Mouse (Mus musculus) midbrain, embryonic 15.5 days (tissue): ENCODE data around the gene Poc1a. TPM values are rescaled to one million over a fixed set of nuclear protein-coding genes. Genes with fewer than 3 reads are reported as not detected.

Experiments used
- ATAC-seq: fragments of 200-750 bp; cut with Nextera tagmentation; replicated peaks from 2 replicates; pipeline ENCODE4 v1.8.0; 2017; ENCODE audit warnings: moderate TSS enrichment
- H3K27ac ChIP-seq: fragments of 300-500 bp; sonication (generic); 2 replicates; pipeline ENCODE4 v1.5.1; 2015; ENCODE audit warnings: mild to moderate bottlenecking, inconsistent platforms
- H3K27me3 ChIP-seq: fragments of 300-500 bp; sonication (generic); replicated peaks from 2 replicates; pipeline ENCODE4 v1.6.1; 2015; ENCODE audit warnings: inconsistent platforms
- H3K36me3 ChIP-seq: fragments of 300-500 bp; sonication (generic); replicated peaks from 2 replicates; pipeline ENCODE4 v1.6.1; 2015; ENCODE audit warnings: inconsistent platforms
- H3K4me1 ChIP-seq: fragments of 300-500 bp; sonication (generic); 2 replicates; pipeline ENCODE4 v1.6.1; 2015; ENCODE audit warnings: inconsistent platforms
- H3K4me2 ChIP-seq: fragments of 300-500 bp; sonication (generic); 2 replicates; pipeline ENCODE4 v1.6.1; 2015; ENCODE audit warnings: inconsistent platforms, mild to moderate bottlenecking, moderate library complexity
- H3K4me3 ChIP-seq: fragments of 300-500 bp; sonication (generic); 2 replicates; pipeline ENCODE4 v1.5.1; 2015; ENCODE audit warnings: mild to moderate bottlenecking, inconsistent platforms
- H3K9ac ChIP-seq: fragments of 300-500 bp; sonication (generic); 2 replicates; pipeline ENCODE4 v1.6.1; 2015; ENCODE audit warnings: mild to moderate bottlenecking, inconsistent platforms
- H3K9me3 ChIP-seq: fragments of 300-500 bp; sonication (generic); 2 replicates; pipeline ENCODE4 v1.6.1; 2016; ENCODE audit warnings: inconsistent platforms
- WGBS: fragments of 180-500 bp; shearing (Covaris S2); methylation state at CpG from one replicate; pipeline ENCODE4 v1.1.7; 2015; ENCODE audit warnings: mixed read lengths; 5-methylcytosine and 5-hydroxymethylcytosine counted together
- polyA plus RNA-seq: library from polyadenylated mRNA; unstranded; fragments of >200 nt; fragmentation: Nextera tagmentation; extraction: Ambion mirVana; gene quantifications from 2 replicates; pipeline ENCODE4 v1.2.1, GENCODE M21; 2015

Poc1a gene
- polyA plus RNA-seq, 1 experiment from 2014 or later: 9.1 TPM

- WGBS: 63% methylated on average over 9 of the region's 9 CpGs
- Histone ChIP-seq H3K9ac (no peak overlapping the region), H3K9me3 (no peaks in the 10 kb centered on the region), H3K27ac (peak overlapping the region; percentile 79), H3K4me3 (no peak overlapping the region), H3K4me1 (peaks cover 17% of the 10 kb centered on the region), H3K4me2 (no peak overlapping the region), H3K36me3 (no peaks in the 10 kb centered on the region), H3K27me3 (no peaks in the 10 kb centered on the region)
- ATAC-seq: peak; percentile 49; the same call in 1 of the 2 replicates
Measured at GRCm38 (mm10) chr9:106269076-106269788, 11.6 kb upstream of the Poc1a start.

GRCm38 (mm10) chr9:106269879-106270278 lies 11.0 kb upstream of the Poc1a start:
- Histone ChIP-seq H3K27ac (peak overlapping the region; percentile 79), H3K4me1 (peaks cover 17% of the 10 kb centered on the region), H3K27me3 (no peaks in the 10 kb centered on the region), H3K9ac (no peak overlapping the region), H3K4me2 (no peak overlapping the region), H3K4me3 (no peak overlapping the region), H3K36me3 (no peaks in the 10 kb centered on the region), H3K9me3 (no peaks in the 10 kb centered on the region)
- 4% methylated on average over 2 of the region's 2 CpGs for WGBS
- ATAC-seq: peak; percentile 86

- Histone ChIP-seq H3K27me3 (no peaks in the 10 kb centered on the region), H3K9ac (no peak overlapping the region), H3K36me3 (no peaks in the 10 kb centered on the region), H3K4me1 (peaks cover 17% of the 10 kb centered on the region), H3K9me3 (no peaks in the 10 kb centered on the region), H3K4me3 (no peak overlapping the region), H3K4me2 (no peak overlapping the region), H3K27ac (0 out of 2 replicates have a peak overlapping the region, but pooled peaks have one; percentile 79)
- no peak for ATAC-seq
- 86% methylated on average over 4 of the region's 4 CpGs for WGBS
Measured at GRCm38 (mm10) chr9:106270656-106271055, 10.2 kb upstream of the Poc1a start.

GRCm38 (mm10) chr9:106272288-106272687 lies 8.6 kb upstream of the Poc1a start:
- no peak for ATAC-seq
- Histone ChIP-seq H3K9ac (no peak overlapping the region), H3K27ac (no peak overlapping the region), H3K27me3 (no peaks in the 10 kb centered on the region), H3K4me2 (no peak overlapping the region), H3K4me3 (no peak overlapping the region), H3K9me3 (no peaks in the 10 kb centered on the region), H3K36me3 (no peaks in the 10 kb centered on the region), H3K4me1 (peaks cover 17% of the 10 kb centered on the region)
- WGBS: 100% methylated on average over 1 of the region's 1 CpGs

- no peak overlapping the region for H3K9ac ChIP-seq
- no peaks in the 10 kb centered on the region for H3K27me3 ChIP-seq
- H3K9me3 ChIP-seq: no peaks in the 10 kb centered on the region
- H3K36me3 ChIP-seq: no peaks in the 10 kb centered on the region
- no peak overlapping the region for H3K4me3 ChIP-seq
- no peak overlapping the region for H3K4me2 ChIP-seq
- 82% methylated on average over 12 of the region's 12 CpGs for WGBS
- H3K4me1 ChIP-seq: peaks cover 17% of the 10 kb centered on the region
- no peak for ATAC-seq
- no peak overlapping the region for H3K27ac ChIP-seq
Measured at GRCm38 (mm10) chr9:106273276-106273675, 7.6 kb upstream of the Poc1a start.

- no peak overlapping the region for H3K27ac ChIP-seq
- peaks cover 16% of the 10 kb centered on the region for H3K4me1 ChIP-seq
- no peak for ATAC-seq
- no peak overlapping the region for H3K4me3 ChIP-seq
- no peak overlapping the region for H3K9ac ChIP-seq
- 58% methylated on average over 4 of the region's 4 CpGs for WGBS
- H3K9me3 ChIP-seq: no peaks in the 10 kb centered on the region
- H3K36me3 ChIP-seq: no peaks in the 10 kb centered on the region
- H3K27me3 ChIP-seq: no peaks in the 10 kb centered on the region
- no peak overlapping the region for H3K4me2 ChIP-seq
Measured at GRCm38 (mm10) chr9:106273791-106274190, 7.1 kb upstream of the Poc1a start.

- Histone ChIP-seq H3K27me3 (no peaks in the 10 kb centered on the region), H3K27ac (no peak overlapping the region), H3K36me3 (no peaks in the 10 kb centered on the region), H3K4me3 (no peak overlapping the region), H3K9me3 (no peaks in the 10 kb centered on the region), H3K4me1 (peaks cover 7% of the 10 kb centered on the region), H3K4me2 (no peak overlapping the region), H3K9ac (no peak overlapping the region)
- WGBS: 87% methylated on average over 8 of the region's 8 CpGs
- ATAC-seq: no peak
Measured at GRCm38 (mm10) chr9:106274652-106275180, 6.1 kb upstream of the Poc1a start.

- H3K27ac ChIP-seq: no peak overlapping the region
- H3K9me3 ChIP-seq: no peaks in the 10 kb centered on the region
- H3K9ac ChIP-seq: no peak overlapping the region
- peaks cover 4% of the 10 kb centered on the region for H3K4me1 ChIP-seq
- 88% methylated on average over 1 of the region's 1 CpGs for WGBS
- ATAC-seq: no peak
- H3K4me3 ChIP-seq: no peak overlapping the region
- H3K4me2 ChIP-seq: no peak overlapping the region
- no peaks in the 10 kb centered on the region for H3K36me3 ChIP-seq
- H3K27me3 ChIP-seq: no peaks in the 10 kb centered on the region
Measured at GRCm38 (mm10) chr9:106275806-106276205, 5.1 kb upstream of the Poc1a start.

- Histone ChIP-seq H3K27me3 (no peaks in the 10 kb centered on the region), H3K4me1 (peaks cover 13% of the 10 kb centered on the region), H3K4me2 (peak overlapping the region; percentile 85), H3K9me3 (no peaks in the 10 kb centered on the region), H3K36me3 (no peaks in the 10 kb centered on the region), H3K27ac (peak overlapping the region; percentile 79), H3K4me3 (peak overlapping the region; percentile 53), H3K9ac (peak overlapping the region; percentile 56)
- peak; percentile 34 for ATAC-seq
- WGBS: under 1% methylated on average over 14 of the region's 14 CpGs
Measured at GRCm38 (mm10) chr9:106280386-106280785, 475 bp upstream of the Poc1a start.

GRCm38 (mm10) chr9:106282024-106282423 lies 1.2 kb downstream of the Poc1a start:
- H3K9ac ChIP-seq: no peak overlapping the region
- 73% methylated on average over 3 of the region's 3 CpGs for WGBS

GRCm38 (mm10) chr9:106287165-106287564 lies 6.3 kb downstream of the Poc1a start:
- no peaks in the 10 kb centered on the region for H3K27me3 ChIP-seq
- no peaks in the 10 kb centered on the region for H3K4me1 ChIP-seq
- no peak overlapping the region for H3K9ac ChIP-seq
- 72% methylated on average over 4 of the region's 4 CpGs for WGBS
- no peak for ATAC-seq
- H3K4me2 ChIP-seq: no peak overlapping the region
- H3K36me3 ChIP-seq: no peaks in the 10 kb centered on the region
- no peak overlapping the region for H3K4me3 ChIP-seq
- H3K9me3 ChIP-seq: no peaks in the 10 kb centered on the region
- no peak overlapping the region for H3K27ac ChIP-seq

More at GRCm38 (mm10) chr9:106282024-106282423, 1.2 kb downstream of the Poc1a start:
- peak overlapping the region; percentile 53; the same call in 1 of the 2 replicates for H3K4me3 ChIP-seq
- no peaks in the 10 kb centered on the region for H3K9me3 ChIP-seq
- H3K27ac ChIP-seq: no peak overlapping the region
- H3K4me2 ChIP-seq: peak overlapping the region; percentile 85; the same call in 1 of the 2 replicates
- H3K27me3 ChIP-seq: no peaks in the 10 kb centered on the region
- H3K4me1 ChIP-seq: peaks cover 13% of the 10 kb centered on the region
- no peaks in the 10 kb centered on the region for H3K36me3 ChIP-seq
- ATAC-seq: no peak

- 28% methylated on average over 3 of the region's 3 CpGs for WGBS
- H3K4me2 ChIP-seq: no peak overlapping the region
- no peak overlapping the region for H3K27ac ChIP-seq
- H3K9ac ChIP-seq: no peak overlapping the region
- H3K4me1 ChIP-seq: no peaks in the 10 kb centered on the region
- peak; percentile 80; the same call in 1 of the 2 replicates for ATAC-seq
- no peaks in the 10 kb centered on the region for H3K36me3 ChIP-seq
- no peaks in the 10 kb centered on the region for H3K9me3 ChIP-seq
- H3K27me3 ChIP-seq: no peaks in the 10 kb centered on the region
- H3K4me3 ChIP-seq: no peak overlapping the region
Measured at GRCm38 (mm10) chr9:106288864-106289263, 8.0 kb downstream of the Poc1a start.

- H3K36me3 ChIP-seq: no peaks in the 10 kb centered on the region
- H3K4me3 ChIP-seq: no peak overlapping the region
- H3K4me1 ChIP-seq: no peaks in the 10 kb centered on the region
- H3K27ac ChIP-seq: no peak overlapping the region
- H3K9me3 ChIP-seq: no peaks in the 10 kb centered on the region
- whole genome bisulfite sequencing: 83% methylated on average over 8 of the region's 8 CpGs
- no peaks in the 10 kb centered on the region for H3K27me3 ChIP-seq
- no peak for ATAC-seq
- no peak overlapping the region for H3K9ac ChIP-seq
- no peak overlapping the region for H3K4me2 ChIP-seq
Measured at GRCm38 (mm10) chr9:106289841-106290240, 9.0 kb downstream of the Poc1a start.
